Mouse (Mus musculus) thymus, postnatal 4 days (tissue): ENCODE results near the gene Lpgat1.
A peak's percentile ranks its signal among the peaks of the same experiment; 100 is the strongest.

ENCODE experiments used
- DNase-seq: peaks from one replicate; pipeline ENCODE4 v3.0.0; 2021

Gene Lpgat1

DNA sequence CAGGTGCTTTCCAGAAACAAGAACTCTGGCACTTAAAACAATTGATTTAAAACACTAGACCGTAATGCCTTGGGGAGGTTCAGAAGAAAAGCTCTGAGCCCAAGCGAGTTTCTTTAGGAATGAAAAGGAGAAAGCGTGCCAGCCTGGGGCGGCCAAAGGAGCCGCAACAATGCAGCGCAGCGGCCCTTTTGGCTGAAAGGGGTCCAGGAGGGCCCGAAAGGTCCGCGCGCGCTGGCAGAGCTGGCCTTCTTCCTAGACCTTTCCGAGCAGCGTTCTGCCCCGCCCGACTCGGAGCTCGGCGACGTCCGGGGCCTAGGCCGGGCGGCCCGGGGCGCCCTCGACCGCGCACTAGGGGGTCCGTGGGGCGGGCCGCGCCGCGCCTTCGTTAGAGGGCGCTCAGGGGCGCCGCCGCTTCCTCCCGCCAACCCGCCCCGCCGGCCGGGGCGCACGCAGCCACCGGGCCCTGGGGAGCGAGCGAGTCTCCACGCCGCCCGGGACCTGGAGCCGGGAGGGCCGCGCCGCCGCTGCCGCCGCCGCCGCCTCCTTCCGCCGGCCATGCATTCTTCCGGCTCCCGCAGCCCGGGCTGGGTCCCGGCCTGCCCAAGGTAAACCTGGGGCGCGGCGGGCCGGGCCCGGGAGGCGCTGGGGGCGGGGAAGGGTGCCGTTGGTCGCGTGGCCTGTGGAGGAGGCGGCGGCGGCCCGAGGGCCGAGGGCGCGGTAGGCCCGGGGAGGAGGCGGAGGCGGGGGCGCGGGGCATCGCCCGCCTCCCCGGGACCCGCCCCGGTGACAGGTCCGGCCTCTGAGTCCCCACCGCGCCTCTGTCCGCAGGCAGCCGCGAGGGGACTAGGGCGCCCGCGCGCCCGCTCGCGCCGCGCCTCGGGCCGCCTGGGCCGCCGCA is at the start of gene Lpgat1:
TSS of gene Lpgat1 (plus strand) at position 234 of the 898 bp plus-strand sequence.
- DNase-seq, result peak; percentile 84

DNA sequence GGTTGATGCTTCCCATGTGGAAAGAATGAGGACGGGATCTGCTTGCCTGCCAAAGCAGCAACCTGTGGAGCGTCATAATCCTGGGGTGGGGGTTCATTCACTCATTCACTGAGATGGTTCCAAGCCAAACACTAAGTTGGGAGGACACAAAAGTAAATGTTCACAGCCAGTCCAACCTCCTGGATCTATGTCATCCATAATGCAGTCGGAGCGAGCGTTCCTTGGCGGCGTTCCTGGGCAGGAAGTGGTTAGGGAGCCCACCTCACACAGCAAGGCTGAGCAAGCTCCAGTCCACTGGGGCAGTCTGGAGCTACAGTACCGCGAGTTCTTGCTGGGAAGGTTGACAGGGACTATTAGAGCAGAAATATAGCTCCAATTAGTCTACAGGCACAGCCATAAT is 49.6 kb upstream of the Lpgat1 start:
- peak; percentile 29 for DNase-seq

DNA sequence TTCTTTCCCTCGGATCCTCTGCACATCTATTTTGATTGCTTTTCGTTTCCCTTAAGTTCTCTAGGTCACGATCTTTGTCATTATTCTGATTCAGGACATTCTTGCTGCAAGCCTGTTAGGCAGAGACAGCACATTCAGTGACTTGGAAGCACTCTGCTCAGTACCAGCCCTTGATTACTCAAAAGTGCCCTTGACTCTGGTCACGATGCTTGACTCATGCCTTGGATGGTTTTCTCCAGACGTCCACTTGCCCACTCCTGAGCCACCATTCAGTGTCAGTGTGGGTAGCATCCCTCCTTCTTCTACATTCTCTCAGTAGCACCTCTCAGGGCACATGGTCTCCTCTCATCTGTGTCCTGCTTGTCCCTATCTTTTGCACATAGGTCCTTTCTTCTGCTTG is 43.6 kb upstream of the Lpgat1 start:
- no peak for DNase-seq

DNA sequence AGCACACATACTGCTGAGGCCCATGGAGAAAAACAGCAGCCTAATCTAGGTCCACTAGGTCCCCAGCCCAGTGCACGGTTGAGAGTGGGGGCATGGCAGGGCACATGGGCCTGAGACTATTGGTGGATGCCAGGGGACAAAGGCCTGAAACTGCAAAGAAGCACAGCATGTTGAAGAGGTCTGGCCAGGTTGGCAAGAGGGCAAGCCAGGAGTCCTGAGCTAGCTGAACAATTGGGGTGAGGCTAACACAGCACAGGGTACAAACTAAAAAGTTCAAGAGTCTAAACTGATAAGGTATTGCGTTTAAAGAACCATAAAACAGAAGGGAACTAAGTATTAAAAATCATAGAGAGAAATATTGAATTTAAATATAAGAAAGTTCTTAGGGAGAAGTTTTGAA is 36.0 kb upstream of the Lpgat1 start:
- no peak for DNase-seq

DNA sequence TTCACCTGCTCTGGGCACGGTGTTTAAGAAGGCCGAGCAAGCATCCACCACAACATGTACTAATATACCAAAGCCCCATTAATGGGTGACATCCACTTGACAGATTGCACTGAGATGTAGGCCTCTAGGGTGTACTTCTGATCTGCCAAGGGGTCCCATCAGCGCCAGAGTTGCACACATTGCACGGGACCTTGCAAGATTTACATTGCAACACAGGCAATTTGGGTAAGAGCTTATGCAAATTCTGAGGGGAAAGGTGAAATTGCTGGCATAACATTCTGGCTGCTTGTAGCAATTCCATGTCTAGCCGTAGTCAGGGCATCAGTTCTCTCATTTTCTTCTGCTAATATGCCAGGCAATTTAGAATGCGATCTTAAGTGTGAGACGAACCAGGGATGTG is 30.1 kb upstream of the Lpgat1 start:
- no peak for DNase-seq

DNA sequence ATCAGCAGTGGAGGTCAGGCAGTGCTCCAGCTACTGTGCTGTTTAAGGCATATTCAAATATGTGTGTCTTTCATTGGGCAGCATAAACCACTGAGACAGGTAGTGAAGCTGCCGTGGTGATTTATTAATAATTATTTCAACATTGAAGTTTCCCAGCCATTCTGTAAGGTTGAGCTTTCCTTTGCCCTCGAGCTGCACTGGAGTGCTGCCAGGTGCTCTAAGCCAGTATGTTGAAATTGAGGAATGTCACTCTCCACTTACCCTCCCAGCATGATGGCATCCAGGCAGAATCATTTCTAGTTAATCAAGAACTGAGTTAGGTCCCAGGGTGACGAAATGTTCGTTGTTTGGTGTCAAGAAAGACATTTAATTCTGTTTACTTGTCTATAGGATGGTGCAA is 24.4 kb upstream of the Lpgat1 start:
- DNase-seq, result no peak

DNA sequence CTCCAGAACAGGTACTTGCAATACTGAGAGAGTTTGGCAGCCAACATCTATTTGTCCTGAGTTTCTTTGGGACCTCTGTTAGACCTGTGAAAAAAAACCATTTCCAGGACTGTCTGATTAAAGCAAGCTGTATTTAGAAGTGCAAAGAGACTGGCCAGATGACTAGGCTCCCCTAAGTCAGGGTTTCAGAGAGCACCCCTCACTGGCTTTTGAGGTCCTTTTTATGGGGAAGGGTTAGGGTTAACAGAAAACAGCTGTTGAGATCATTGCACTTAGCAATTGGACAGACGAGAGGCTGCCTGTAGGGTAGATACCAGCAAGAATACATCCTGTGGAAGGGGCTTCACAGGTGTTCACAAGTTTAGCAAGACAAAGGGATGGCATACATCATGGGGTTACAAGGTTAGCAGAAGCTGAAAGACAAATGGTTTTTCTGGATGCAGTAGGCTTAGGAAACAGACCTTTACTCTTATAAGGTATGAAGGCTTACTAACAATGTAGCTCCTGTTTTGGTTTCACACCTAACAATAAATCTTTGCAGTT is 19.3 kb upstream of the Lpgat1 start:
- DNase-seq, result peak; percentile 9

DNA sequence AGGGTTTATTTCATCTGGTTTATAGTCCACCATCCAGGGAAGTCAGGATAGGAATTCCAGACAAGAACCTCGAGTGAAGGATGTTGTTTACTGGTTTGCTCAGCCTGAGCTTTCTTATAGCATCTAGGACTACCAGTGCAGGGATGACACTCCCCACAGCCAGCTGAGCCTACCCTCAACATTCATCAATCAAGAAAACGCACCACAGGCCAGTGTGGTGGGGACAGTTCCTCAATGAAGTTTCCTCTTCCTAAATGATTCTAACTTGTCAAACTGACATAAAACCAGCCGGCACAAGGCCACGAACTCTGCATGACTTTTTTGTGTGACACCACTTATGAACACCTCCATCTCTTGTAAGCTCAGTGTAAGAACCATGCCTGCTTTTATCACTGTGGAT is 13.1 kb upstream of the Lpgat1 start:
- DNase-seq, result no peak

DNA sequence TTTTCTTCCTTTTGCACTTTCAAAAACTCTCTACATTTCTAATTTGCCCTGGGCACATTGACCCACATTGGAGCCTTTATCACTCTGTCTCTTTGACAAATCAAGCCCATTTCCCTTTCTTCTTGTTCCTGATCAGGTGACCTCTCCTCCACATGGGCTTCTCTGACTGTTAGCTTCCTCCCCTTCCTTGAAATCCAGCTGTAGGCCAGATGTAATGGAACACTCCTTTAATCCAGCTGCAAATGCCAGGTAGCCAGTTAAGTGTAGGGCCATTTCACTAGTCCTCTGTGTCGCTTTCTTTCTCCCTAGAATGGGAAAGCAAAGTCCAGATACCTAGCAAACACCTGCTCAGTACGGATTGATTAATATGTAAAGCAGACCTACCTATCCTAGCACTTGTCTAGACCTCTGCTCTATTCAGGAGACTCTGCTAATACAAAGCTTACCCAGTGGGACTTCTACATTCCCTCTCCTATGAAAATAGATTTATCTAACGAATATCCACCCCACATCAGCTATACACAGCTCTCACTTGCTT is 11.0 kb upstream of the Lpgat1 start:
- DNase-seq, result no peak

DNA sequence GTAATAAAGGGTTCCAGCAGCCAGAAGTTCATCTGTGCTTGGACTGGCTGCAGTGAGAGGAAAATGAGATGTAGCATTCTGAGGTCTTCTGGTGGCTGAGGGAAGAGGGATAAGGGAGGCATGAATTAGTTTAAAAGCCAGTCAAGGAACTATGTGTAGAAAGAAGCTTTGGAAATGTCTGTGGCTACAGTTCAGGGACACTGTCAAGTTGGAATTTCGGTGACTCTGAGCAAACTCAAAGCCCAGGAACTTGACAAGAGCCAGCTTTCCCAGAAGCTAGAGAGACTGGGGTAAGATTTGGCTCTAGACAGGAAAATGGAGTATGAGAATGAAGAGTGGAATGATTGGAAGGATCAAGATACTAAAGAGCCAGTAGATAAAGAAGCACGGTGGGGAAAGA is 7.8 kb upstream of the Lpgat1 start:
- DNase-seq, result no peak

DNA sequence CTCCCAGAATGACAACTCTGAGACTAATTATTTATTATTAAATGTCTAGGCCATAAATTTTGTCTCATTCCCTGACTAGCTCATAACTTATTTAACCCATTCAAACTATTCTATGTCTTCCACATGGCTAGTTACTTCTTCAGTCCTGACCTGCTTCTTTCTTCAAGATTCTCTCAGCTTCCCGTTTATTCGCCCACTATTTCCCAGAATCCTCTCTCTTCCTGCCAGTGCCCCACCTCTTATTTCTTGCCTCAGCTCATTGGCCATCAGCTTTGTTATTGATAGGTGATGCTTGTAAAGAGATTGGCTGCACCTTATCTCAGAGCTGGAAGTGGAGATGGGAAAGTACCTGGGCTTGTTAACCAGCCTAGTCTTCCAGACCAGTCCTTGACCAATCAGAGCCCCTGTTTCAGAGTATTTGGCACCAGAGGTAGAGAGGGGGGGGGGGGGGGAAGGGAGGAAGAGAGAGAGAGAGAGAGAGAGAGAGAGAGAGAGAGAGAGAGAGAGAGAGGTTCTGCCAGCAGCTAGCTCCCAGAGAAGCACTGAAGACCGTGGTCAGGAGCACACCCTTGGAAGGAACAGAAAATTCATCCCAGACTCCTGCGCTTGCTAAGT is 5.3 kb upstream of the Lpgat1 start:
- no peak for DNase-seq

DNA sequence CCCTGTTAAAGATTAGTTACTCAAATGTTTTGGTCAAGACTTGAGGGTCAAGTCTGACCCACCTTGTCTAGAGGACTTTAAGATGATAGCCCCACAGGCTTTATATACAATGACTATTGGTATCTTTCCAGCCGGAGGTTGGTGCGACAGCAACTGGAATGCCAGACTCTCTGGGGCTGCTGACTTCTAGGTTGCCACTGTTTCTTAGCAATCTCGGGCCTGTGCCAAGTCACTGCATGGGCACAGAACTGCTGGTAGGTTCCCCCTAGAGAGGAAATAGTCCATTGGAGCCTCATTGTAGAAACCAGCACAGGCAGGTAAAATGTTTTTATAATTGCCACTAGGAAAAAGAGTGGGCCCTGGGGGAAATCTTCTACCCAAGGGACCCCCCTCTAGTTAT is 3.8 kb upstream of the Lpgat1 start:
- DNase-seq, result no peak

DNA sequence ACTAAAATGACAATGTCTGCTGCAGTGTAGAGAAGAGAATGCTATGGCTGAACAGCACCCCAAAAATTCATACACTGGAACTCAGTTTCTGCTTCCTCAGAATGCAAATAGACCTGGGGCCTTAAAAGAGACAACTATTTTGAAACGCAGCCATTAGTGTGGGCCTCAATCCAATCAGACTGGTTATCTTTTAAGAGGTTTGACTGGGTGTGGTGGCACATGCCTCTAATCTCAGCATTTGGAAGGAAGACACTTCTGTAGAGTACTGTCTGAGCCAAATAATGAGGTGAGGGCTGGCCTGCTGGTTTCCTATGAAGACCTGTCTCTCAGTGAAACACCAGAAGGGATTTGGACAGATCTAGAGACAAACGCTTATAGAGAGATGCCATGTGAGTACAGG is 2.5 kb upstream of the Lpgat1 start:
- DNase-seq, result no peak

DNA sequence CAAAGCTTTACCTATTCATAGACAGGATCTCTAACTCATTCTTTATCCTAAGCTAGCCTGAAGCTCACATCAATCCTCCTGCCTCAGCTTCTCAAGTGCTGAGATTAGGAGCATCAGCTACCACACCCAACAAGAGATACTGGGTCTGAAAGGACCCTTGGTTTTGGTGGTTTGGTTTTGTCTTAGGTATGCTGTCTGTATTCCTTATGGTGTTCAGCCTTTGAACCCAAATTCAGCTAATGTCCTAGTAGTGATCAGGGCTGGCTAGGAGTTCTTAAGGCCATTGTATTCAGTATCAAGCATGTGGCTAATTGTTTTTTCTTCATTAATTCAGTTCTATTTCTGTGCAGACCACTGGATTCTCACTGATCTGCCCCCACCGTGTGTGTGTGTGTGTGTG is 493 bp upstream of the Lpgat1 start:
- DNase-seq, result no peak

DNA sequence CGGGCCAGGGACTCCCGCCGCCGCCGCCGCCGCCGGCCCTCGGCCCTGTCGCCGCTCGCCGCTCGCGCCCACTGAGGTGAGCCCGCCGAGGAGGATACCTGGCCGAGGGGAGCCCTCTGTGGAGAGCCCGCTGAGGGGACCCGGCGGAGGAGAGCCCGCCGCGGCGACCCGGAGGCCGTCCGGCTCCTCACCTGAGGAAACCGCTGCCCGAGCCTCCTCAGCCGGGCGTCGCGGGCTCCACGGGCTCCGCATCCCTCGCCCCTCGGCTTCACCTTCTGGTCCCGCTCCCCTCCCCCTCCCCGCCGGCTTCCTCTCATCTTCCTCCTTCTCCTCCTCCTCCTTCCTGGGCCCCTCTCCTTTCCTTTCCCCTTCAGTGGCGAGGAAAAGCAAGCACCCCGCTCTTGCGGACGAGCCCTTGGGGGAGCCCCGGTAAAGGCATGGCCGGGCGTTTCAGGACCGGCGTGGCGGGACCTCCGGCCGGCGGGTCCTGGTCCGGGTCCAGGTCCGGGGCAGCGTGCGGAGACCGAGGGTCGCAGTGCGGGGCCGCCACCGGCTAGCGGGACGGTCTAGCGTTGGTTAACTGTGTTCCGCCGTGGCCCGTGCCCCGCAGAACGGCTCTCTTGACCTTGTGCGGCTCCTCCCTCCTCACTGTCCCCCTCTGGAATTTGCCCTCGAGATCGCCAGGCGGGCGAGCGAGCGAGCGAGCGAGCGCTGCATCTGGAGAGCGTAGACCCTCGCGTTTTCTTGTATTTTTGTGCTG is 1.1 kb downstream of the Lpgat1 start:
- DNase-seq, result peak; percentile 72

DNA sequence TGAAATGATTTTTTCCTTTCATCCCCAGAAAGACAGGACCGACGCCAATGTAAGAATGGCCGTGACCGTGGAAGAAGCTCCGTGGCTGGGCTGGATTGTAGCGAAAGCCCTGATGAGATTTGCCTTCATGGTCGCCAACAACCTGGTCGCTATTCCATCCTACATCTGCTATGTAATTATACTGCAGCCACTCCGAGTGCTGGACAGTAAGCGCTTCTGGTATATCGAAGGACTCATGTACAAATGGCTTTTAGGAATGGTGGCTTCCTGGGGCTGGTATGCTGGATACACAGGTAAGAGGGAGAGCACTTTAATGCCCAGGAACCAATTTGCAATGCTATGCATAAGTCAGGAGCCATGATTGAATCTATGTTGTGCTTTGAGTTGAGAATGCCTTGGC is 1.7 kb downstream of the Lpgat1 start:
- no peak for DNase-seq

DNA sequence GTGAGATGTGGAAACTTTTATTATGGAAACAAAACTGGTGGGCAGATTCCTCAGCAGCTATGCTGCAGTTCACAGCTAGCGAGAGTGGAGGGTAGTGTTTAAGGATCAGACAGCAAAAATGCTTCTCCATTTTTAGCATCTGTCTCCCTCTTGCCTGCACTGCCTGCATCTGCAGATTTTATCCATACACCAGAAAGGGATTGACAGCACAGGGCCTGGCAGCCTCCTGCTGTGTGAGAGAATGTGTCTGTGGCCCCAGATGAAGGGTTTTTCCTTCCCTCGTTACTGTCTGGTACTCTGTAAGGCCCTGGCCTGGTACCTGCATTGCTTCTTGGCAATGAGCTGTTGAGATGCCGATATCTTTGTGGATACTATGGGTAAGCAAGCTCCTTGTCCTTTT is 2.8 kb downstream of the Lpgat1 start:
- DNase-seq, result no peak

DNA sequence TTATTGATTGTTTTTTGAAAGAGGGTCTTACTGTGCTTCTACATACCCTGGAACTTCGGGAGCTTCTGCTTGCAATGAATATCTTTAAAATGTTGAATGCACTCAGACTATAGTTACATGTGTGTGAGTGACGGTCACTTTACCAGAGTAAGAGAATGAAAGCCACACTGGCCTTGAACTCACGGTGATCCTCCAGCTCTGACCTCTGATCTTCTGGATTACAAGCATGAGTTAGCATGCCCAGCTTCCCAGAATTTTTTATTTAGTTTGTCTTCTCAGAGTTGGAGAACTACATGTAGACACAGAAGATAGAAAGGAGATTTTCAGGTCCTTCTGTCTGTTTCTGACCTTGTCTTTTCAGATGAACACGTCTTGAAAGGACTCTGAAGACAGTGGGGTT is 5.1 kb downstream of the Lpgat1 start:
- DNase-seq, result no peak

DNA sequence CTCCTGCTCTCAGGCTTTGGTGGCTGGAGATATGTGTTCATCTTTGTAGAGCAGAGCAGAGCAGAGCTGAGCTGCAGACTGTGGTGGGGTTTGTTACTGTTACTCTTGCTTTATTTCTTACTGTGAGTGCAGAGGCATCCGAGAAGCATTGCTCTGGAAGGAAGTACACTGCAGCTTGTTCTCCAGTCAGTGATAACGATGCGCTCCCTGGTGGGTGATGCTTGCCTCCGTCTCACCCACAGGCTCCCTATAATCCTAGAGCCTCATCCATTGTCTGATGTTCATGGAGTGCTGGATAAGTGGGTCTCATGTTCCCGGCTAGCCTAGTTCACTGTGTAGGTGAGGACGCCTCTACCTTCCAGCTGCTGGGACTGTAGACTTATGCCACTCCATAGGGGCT is 6.0 kb downstream of the Lpgat1 start:
- no peak for DNase-seq

DNA sequence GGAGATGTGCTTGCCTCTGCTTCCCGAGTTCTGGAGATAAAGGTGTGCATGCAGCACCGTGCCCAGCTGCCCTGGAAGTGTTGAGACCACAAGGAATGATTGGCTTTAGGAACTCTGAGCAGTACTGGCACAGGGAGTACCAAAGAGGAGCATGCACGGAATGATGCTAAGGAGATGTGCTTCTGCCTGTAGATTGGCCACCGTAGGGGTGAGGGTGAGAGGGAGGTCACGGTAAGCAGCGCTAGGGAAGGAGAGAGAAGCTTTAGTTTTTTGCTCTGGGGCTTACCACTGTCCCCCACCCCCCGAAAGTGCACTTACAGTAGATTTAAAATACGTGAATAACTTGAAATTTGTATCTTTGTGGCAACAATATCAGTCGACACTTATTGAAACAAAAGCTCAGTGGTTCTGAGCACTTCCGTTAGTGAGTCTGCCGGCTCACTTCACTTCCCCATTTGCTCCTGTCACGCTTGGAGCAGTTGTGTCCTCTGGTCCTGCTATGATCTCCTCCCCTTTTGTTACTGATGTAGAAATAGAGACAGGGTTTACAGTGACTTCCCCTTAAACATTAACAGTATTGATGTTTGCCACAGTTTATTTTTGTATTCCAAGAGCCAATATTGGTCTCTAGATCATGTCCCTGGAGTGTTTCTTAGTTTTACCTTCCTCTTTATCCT is 6.9 kb downstream of the Lpgat1 start:
- no peak for DNase-seq

DNA sequence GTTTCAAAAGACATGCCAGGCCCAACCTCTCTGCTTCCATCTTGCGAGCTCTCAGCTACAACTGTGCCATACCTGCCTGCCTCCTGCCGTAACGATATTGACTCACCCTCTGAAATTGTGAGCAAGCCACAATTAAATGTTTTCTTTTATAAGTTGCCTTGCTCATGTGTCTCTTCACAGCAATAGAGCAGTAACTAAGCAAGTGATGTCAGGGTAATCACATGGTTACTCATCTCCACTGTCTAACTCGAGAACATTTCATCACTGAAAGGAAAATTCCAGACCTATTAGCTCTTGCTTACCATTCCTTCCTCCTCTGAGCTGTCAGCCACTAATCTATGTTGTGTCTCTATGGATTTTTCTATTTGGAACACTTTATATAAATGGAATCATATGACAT is 15.0 kb downstream of the Lpgat1 start:
- no peak for DNase-seq

DNA sequence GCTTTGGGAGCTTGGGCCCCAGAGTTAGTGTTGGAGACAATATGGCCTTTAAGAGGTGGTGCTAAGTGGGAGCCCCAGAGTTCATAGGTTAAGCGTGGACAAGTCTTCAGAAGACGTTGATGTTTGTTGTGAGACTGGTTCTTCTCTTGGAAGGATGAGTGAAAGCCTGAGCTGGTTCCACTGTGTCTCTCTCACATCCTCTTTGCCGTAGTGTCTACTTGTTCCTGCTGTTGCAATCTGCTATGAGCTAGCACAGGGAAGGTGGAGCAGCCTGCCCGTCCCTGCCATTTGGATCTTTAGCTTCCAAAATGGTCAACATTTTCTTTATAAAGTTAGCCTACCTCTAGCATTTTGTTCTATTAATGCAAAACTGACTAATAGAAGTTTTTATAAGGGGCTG is 16.2 kb downstream of the Lpgat1 start:
- no peak for DNase-seq

DNA sequence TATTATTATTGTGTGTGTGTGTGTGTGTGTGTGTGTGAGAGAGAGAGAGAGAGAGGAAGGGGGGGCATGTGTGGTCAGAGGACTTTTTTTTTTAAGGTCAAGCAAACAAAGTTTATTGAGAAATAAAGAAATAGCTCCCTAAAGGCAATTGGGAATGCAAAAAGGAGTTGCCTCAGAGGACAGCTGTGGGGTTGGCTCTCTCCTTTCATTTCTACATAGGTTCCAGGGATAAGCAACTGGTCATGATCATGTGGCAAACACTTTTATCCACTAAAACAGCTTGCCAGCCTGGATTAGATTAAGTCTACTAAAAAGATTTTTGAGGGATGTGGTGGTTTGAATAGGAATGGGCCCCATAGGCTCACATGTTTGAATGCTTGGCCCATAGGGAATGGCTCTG is 18.8 kb downstream of the Lpgat1 start:
- no peak for DNase-seq
